ENCODE assay signal across 7 mouse cellular contexts in the genomic region with DNA sequence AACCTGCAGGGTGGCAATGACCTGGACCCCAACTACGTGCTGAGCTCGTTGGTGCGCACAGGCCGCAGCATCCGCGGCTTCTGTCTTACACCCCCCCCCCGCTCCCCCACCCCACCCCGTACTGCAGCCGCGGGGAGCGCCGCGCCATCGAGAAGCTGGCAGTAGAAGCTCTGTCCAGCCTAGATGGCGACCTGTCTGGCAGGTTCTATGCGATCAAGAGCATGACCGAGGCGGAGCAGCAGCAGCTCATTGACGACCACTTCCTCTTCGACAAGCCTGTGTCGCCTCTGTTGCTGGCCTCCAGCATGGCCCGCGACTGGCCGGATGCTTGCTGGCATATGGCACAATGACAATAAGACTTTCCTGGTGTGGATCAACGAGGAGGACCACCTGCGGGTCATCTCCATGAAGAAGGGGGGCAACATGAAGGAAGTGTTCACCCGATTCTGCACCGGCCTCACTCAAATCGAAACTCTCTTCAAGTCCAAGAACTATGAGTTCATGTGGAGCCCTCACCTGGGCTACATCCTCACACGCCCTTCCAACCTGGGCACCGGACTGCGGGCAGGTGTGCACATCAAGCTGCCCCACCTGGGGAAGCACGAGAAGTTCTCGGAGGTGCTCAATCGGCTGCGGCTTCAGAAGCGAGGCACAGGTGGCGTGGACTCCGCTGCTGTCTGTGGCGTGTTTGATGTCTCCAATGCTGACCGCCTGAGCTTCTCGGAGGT. TPM values are rescaled to one million over a fixed set of nuclear protein-coding genes. Genes with fewer than 3 reads are reported as not detected.
DNase-seq lines count a peak whose midpoint lies in the region; ATAC-seq and TF ChIP-seq lines count a peak whose summit lies in the region.

No protein-coding gene starts in this region.

- ATAC-seq in hindbrain, embryonic 11.5 days (ENCODE audit: low FRiP score): peak; percentile 27; the same call in 1 of the 2 replicates
- ATAC-seq in liver, embryonic 14.5 days (ENCODE audit: insufficient read depth): no peak
- 0 out of 2 replicates have a peak, but pooled peaks have one; percentile 25 for ATAC-seq in neural tube, embryonic 12.5 days (ENCODE audit: low FRiP score, low read depth)

- H3K4me2 ChIP-seq in hindbrain, embryonic 11.5 days (replicated peaks; ENCODE audit: low read depth, low read length): peak overlapping the region; percentile 43
- H3K4me2 ChIP-seq in liver, embryonic 14.5 days (ENCODE audit: low read depth): peak overlapping the region; percentile 58
- peak overlapping the region; percentile 62 for H3K4me2 ChIP-seq in neural tube, embryonic 12.5 days (replicated peaks)

- no peaks in the 10 kb centered on the region for H3K9me3 ChIP-seq in hindbrain, embryonic 11.5 days (ENCODE audit: control insufficient read depth, low read length)
- no peaks in the 10 kb centered on the region for H3K9me3 ChIP-seq in liver, embryonic 14.5 days (ENCODE audit: control insufficient read depth, low read length)
- no peaks in the 10 kb centered on the region for H3K9me3 ChIP-seq in neural tube, embryonic 12.5 days

- H3K4me1 ChIP-seq in hindbrain, embryonic 11.5 days (replicated peaks; ENCODE audit: control insufficient read depth, insufficient read depth, low read length): no peaks in the 10 kb centered on the region; the same call in 1 of the 2 replicates
- peaks cover 10 to 23% of the 10 kb centered on the region in 2 experiments for H3K4me1 ChIP-seq in liver, embryonic 14.5 days (replicated peaks; ENCODE audit: control insufficient read depth in 2 of 2, insufficient read depth in 2 of 2, low read length in 1 of 2)
- H3K4me1 ChIP-seq in neural tube, embryonic 12.5 days: peaks cover 5% of the 10 kb centered on the region; the same call in 1 of the 2 replicates

- no peaks in the 10 kb centered on the region for H3K36me3 ChIP-seq in hindbrain, embryonic 11.5 days (ENCODE audit: control insufficient read depth, insufficient read depth, low read length)
- no peaks in the 10 kb centered on the region for H3K36me3 ChIP-seq in liver, embryonic 14.5 days (replicated peaks; ENCODE audit: control insufficient read depth, insufficient read depth, low read depth)
- H3K36me3 ChIP-seq in neural tube, embryonic 12.5 days: no peaks in the 10 kb centered on the region

- H3K27me3 ChIP-seq in hindbrain, embryonic 11.5 days (ENCODE audit: control insufficient read depth, insufficient read depth, low read length): peaks cover 6% of the 10 kb centered on the region; the same call in 1 of the 2 replicates
- H3K27me3 ChIP-seq in liver, embryonic 14.5 days (ENCODE audit: control insufficient read depth, insufficient read depth, low read length): peaks cover 11% of the 10 kb centered on the region
- peaks cover 11% of the 10 kb centered on the region; the same call in 1 of the 2 replicates for H3K27me3 ChIP-seq in neural tube, embryonic 12.5 days (replicated peaks)

- DNase-seq in CD8-positive naive resting alpha-beta T cell, adult 2 months (ENCODE audit: low read depth in 2 of 2, low spot score in 2 of 2): peak; percentile 7 to 14
- peak; percentile 3 for DNase-seq in T-cell, adult 2 months (ENCODE audit: low spot score)
- DNase-seq in hindbrain, embryonic 11.5 days (ENCODE audit: low spot score): no peak
- DNase-seq in liver, embryonic 14.5 days (ENCODE audit: low read depth in 3 of 3, low spot score in 3 of 3): no peak
- no peak for DNase-seq in left cerebral cortex, adult 8-10 months (ENCODE audit: low spot score in 2 of 2)
- no peak for DNase-seq in right cerebral cortex, postnatal 4 days

- no peak overlapping the region for H3K27ac ChIP-seq in hindbrain, embryonic 11.5 days (ENCODE audit: low read depth, low read length)
- H3K27ac ChIP-seq in liver, embryonic 14.5 days: no peak overlapping the region
- no peak overlapping the region for H3K27ac ChIP-seq in neural tube, embryonic 12.5 days

- peak overlapping the region; percentile 21; the same call in 1 of the 2 replicates for H3K4me3 ChIP-seq in hindbrain, embryonic 11.5 days (ENCODE audit: low read depth, low read length)
- H3K4me3 ChIP-seq in liver, embryonic 14.5 days (ENCODE audit: insufficient read depth in 1 of 2, low read depth in 2 of 2, low read length in 2 of 2): peak overlapping the region; percentile 0 to 31
- peak overlapping the region; percentile 27 for H3K4me3 ChIP-seq in neural tube, embryonic 12.5 days

- no peak for TF ChIP-seq CTCF in liver, embryonic 14.5 days (IDR thresholded peaks at IDR 0.05; ENCODE audit: low read depth)

- no peak for TF ChIP-seq EP300 in liver, embryonic 14.5 days (IDR thresholded peaks at IDR 0.05; ENCODE audit: low read depth)

- H3K9ac ChIP-seq in hindbrain, embryonic 11.5 days (ENCODE audit: low read depth, low read length): no peak overlapping the region
- no peak overlapping the region for H3K9ac ChIP-seq in liver, embryonic 14.5 days (replicated peaks)
- H3K9ac ChIP-seq in neural tube, embryonic 12.5 days: peak overlapping the region; percentile 42; the same call in 1 of the 2 replicates

- 34% methylated on average over 41 of the region's 42 CpGs for WGBS in hindbrain, embryonic 11.5 days
- 21% methylated on average over 42 of the region's 42 CpGs for WGBS in liver, embryonic 14.5 days (ENCODE audit: insufficient replicate concordance)
- 35% methylated on average over 42 of the region's 42 CpGs for WGBS in neural tube, embryonic 12.5 days

RNA-seq across cellular contexts. Expression of a gene that starts 28.4 kb away (rescaled TPM):
- 0.33 and 0.73 TPM in 2 replicates for polyA plus RNA-seq in hindbrain, embryonic 11.5 days (2014; fragmentation: Nextera tagmentation; extraction: Ambion mirVana)
- 0.12 and 0.35 TPM in 2 replicates for polyA plus RNA-seq in liver, embryonic 14.5 days (2012; rRNA removed)
- 0.15 and 0.18 TPM in 2 replicates for polyA plus RNA-seq in liver, embryonic 14.5 days (2014; fragmentation: Nextera tagmentation; extraction: Ambion mirVana)
- 0.46 and 0.87 TPM in 2 replicates for polyA plus RNA-seq in neural tube, embryonic 12.5 days (2016; fragmentation: Nextera tagmentation; extraction: Ambion mirVana)
- total RNA-seq in left cerebral cortex, adult 8-10 months (2022): under 1 TPM; 0.44 to 0.71 (median 0.64) TPM

RNA-seq across cellular contexts. Expression of a gene that starts 31.2 kb away (rescaled TPM):
- 116 and 125 TPM in 2 replicates for polyA plus RNA-seq in hindbrain, embryonic 11.5 days (2014; fragmentation: Nextera tagmentation; extraction: Ambion mirVana)
- 12.4 and 15.2 TPM in 2 replicates for polyA plus RNA-seq in liver, embryonic 14.5 days (2012; rRNA removed)
- 23.7 and 29.9 TPM in 2 replicates for polyA plus RNA-seq in liver, embryonic 14.5 days (2014; fragmentation: Nextera tagmentation; extraction: Ambion mirVana)
- polyA plus RNA-seq in neural tube, embryonic 12.5 days (2016; fragmentation: Nextera tagmentation; extraction: Ambion mirVana): 150 and 156 TPM in 2 replicates
- 10 to 100 TPM; 53.6 to 58.5 (median 55.7) TPM for total RNA-seq in left cerebral cortex, adult 8-10 months (2022)

RNA-seq across cellular contexts. Expression of a gene that starts 38.7 kb away (rescaled TPM):
- polyA plus RNA-seq in hindbrain, embryonic 11.5 days (2014; fragmentation: Nextera tagmentation; extraction: Ambion mirVana): 26.9 and 35.6 TPM in 2 replicates
- 4.1 and 5.6 TPM in 2 replicates for polyA plus RNA-seq in liver, embryonic 14.5 days (2012; rRNA removed)
- polyA plus RNA-seq in liver, embryonic 14.5 days (2014; fragmentation: Nextera tagmentation; extraction: Ambion mirVana): 7.2 and 9.4 TPM in 2 replicates
- polyA plus RNA-seq in neural tube, embryonic 12.5 days (2016; fragmentation: Nextera tagmentation; extraction: Ambion mirVana): 31.6 and 38.3 TPM in 2 replicates
- total RNA-seq in left cerebral cortex, adult 8-10 months (2022): 10 to 100 TPM; 24.6 to 32.1 (median 28.9) TPM

RNA-seq across cellular contexts. Expression of a gene that starts 50.8 kb away (rescaled TPM):
- polyA plus RNA-seq in hindbrain, embryonic 11.5 days (2014; fragmentation: Nextera tagmentation; extraction: Ambion mirVana): 0.14 and 0.28 TPM in 2 replicates
- 13.8 and 15.0 TPM in 2 replicates for polyA plus RNA-seq in liver, embryonic 14.5 days (2012; rRNA removed)
- polyA plus RNA-seq in liver, embryonic 14.5 days (2014; fragmentation: Nextera tagmentation; extraction: Ambion mirVana): 15.5 and 18.9 TPM in 2 replicates
- polyA plus RNA-seq in neural tube, embryonic 12.5 days (2016; fragmentation: Nextera tagmentation; extraction: Ambion mirVana): 0.28 and 0.42 TPM in 2 replicates
- total RNA-seq in left cerebral cortex, adult 8-10 months (2022): 1 to 10 TPM in 3 of 4 experiments, under 1 TPM in 1; 0.78 to 2.0 (median 1.9) TPM

Comparison
In these comparisons a context has a peak if more than half of its experiments do, and no peak if none do; other contexts are left out.
1. DNase-seq: peak in CD8-positive naive resting alpha-beta T cell, adult 2 months (2 of 2) and T-cell, adult 2 months (single experiment); none in hindbrain, embryonic 11.5 days (single experiment), liver, embryonic 14.5 days (0 of 3), left cerebral cortex, adult 8-10 months (0 of 2) and right cerebral cortex, postnatal 4 days (single experiment).
2. Peak in every context shown above with its lines, with median percentiles within 50 percentile points of each other: H3K4me2 ChIP-seq and H3K4me3 ChIP-seq.